Mouse (Mus musculus) forebrain, embryonic 11.5 days (tissue): ENCODE measurements around the gene Prpf6. TPM values are rescaled to one million over a fixed set of nuclear protein-coding genes. Genes with fewer than 3 reads are reported as not detected.
A peak's percentile ranks its signal among the peaks of the same experiment; 100 is the strongest.

ENCODE experiments used
- ATAC-seq: fragments of 200-750 bp; cut with Nextera tagmentation; replicated peaks from 2 replicates; pipeline ENCODE4 v1.8.0; 2017; ENCODE audit warnings: moderate TSS enrichment; ENCODE audit not compliant: low FRiP score
- DNase-seq: peaks from one replicate; pipeline ENCODE4 v3.0.0-alpha.2; 2017; ENCODE audit warnings: low spot score
- H3K27ac ChIP-seq: fragments of 300-500 bp; sonication (generic); 2 replicates; pipeline ENCODE4 v1.5.1; 2014; ENCODE audit warnings: low read depth, low read length
- H3K27me3 ChIP-seq: fragments of 300-500 bp; sonication (generic); 2 replicates; pipeline ENCODE4 v1.6.1; 2014; ENCODE audit warnings: mild to moderate bottlenecking, low read length, mixed read lengths; ENCODE audit not compliant: control insufficient read depth, insufficient read depth
- H3K36me3 ChIP-seq: fragments of 300-500 bp; sonication (generic); 2 replicates; pipeline ENCODE4 v1.6.1; 2014; ENCODE audit warnings: mild to moderate bottlenecking, low read length, moderate library complexity, mixed read lengths; ENCODE audit not compliant: control insufficient read depth, insufficient read depth
- H3K4me1 ChIP-seq: fragments of 300-500 bp; sonication (generic); replicated peaks from 2 replicates; pipeline ENCODE4 v1.6.1; 2014; ENCODE audit warnings: low read length, mixed read lengths; ENCODE audit not compliant: control insufficient read depth, insufficient read depth
- H3K4me2 ChIP-seq: fragments of 300-500 bp; sonication (generic); 2 replicates; pipeline ENCODE4 v1.6.1; 2014; ENCODE audit warnings: low read depth, mild to moderate bottlenecking, low read length, moderate library complexity, mixed read lengths; ENCODE audit not compliant: severe bottlenecking
- H3K4me3 ChIP-seq: fragments of 300-500 bp; sonication (generic); 2 replicates; pipeline ENCODE4 v1.5.1; 2014; ENCODE audit warnings: low read depth, low read length
- H3K9ac ChIP-seq: fragments of 300-500 bp; sonication (generic); 2 replicates; pipeline ENCODE4 v1.6.1; 2014; ENCODE audit warnings: low read length
- H3K9me3 ChIP-seq: fragments of 300-500 bp; sonication (generic); 2 replicates; pipeline ENCODE4 v1.6.1; 2016; ENCODE audit warnings: low read length, mixed read lengths; ENCODE audit not compliant: control insufficient read depth
- WGBS: fragments of 180-500 bp; shearing (Covaris S2); extraction: QIAGEN DNeasy Blood & Tissue Kit; methylation state at CpG from one replicate; pipeline ENCODE4 v1.1.7; 2014; 5-methylcytosine and 5-hydroxymethylcytosine counted together
- microRNA-seq: library from miRNA; unstranded; fragments of <30 nt; microRNA quantifications from one replicate; pipeline ENCODE4, GENCODE M21; 2016; ENCODE audit not compliant: insufficient number of aligned reads
- polyA plus RNA-seq: library from polyadenylated mRNA; unstranded; fragments of >200 nt; fragmentation: Nextera tagmentation; extraction: Ambion mirVana; gene quantifications from 2 replicates; pipeline ENCODE4 v1.2.1, GENCODE M21; 2014

Gene Prpf6
- polyA plus RNA-seq, 1 experiment from 2014 or later = 76.5 TPM

- DNase-seq (peak; percentile 45), ATAC-seq (no peak)
- 44% methylated on average over 5 of the region's 5 CpGs for WGBS
- Histone ChIP-seq H3K27ac (no peak within 1 kb of the TSS), H3K9ac (no peak within 1 kb of the TSS), H3K4me3 (no peak within 1 kb of the TSS), H3K36me3 (no peaks in the 10 kb centered on the region), H3K27me3 (no peaks in the 10 kb centered on the region), H3K9me3 (no peaks in the 10 kb centered on the region), H3K4me1 (no peaks in the 10 kb centered on the region; the same call in 1 of the 2 replicates), H3K4me2 (no peak within 1 kb of the TSS)
Measured at GRCm38 (mm10) chr2:181698241-181698640, 106.6 kb downstream of the Prpf6 start, which contains the start of gene Lkaaear1. Lkaaear1 (minus strand) TSS chr2:181698442.

Small RNA genes lying within 50 kb of the gene (microRNA-seq; reads per million reads assigned to microRNA genes)
- gene Mir7006 = not detected

Other genes with a start within 250 kb of the Prpf6 start
- gene Zgpat, start 226.9 kb upstream of the Prpf6 start, polyA plus RNA-seq = 52.3 and 54.7 TPM in 2 replicates
- 64.5 and 77.0 TPM in 2 replicates for gene Arfrp1, start 226.5 kb upstream of the Prpf6 start, polyA plus RNA-seq
- gene Lime1, start 211.8 kb upstream of the Prpf6 start, polyA plus RNA-seq = 26.2 and 32.7 TPM in 2 replicates
- gene Zbtb46, start 132.4 kb upstream of the Prpf6 start, polyA plus RNA-seq = 14.2 and 16.1 TPM in 2 replicates
- 0.15 TPM in 1 of 2 replicates, not detected in the other for gene Abhd16b, start 98.7 kb upstream of the Prpf6 start, polyA plus RNA-seq
- 143 and 148 TPM in 2 replicates for gene Tpd52l2, start 94.7 kb upstream of the Prpf6 start, polyA plus RNA-seq
- 103 and 104 TPM in 2 replicates for gene Dnajc5, start 71.4 kb upstream of the Prpf6 start, polyA plus RNA-seq
- 51.0 and 51.5 TPM in 2 replicates for gene Uckl1, start 7.0 kb upstream of the Prpf6 start, polyA plus RNA-seq
- 53.7 and 60.7 TPM in 2 replicates for gene Zfp512b, start 935 bp downstream of the Prpf6 start, polyA plus RNA-seq
- gene Samd10, start 7.3 kb downstream of the Prpf6 start, polyA plus RNA-seq = 52.0 and 58.5 TPM in 2 replicates
- gene Gm29797, start 65.2 kb downstream of the Prpf6 start, polyA plus RNA-seq = not detected in 2 replicates
- 15.8 and 18.8 TPM in 2 replicates for gene Sox18, start 79.8 kb downstream of the Prpf6 start, polyA plus RNA-seq
- 21.1 and 22.6 TPM in 2 replicates for gene Tcea2, start 88.4 kb downstream of the Prpf6 start, polyA plus RNA-seq
- gene Rgs19, start 102.1 kb downstream of the Prpf6 start, polyA plus RNA-seq = 64.7 and 74.8 TPM in 2 replicates
- gene Lkaaear1, start 106.6 kb downstream of the Prpf6 start, polyA plus RNA-seq = not detected in 2 replicates
- gene Oprl1, start 123.1 kb downstream of the Prpf6 start, polyA plus RNA-seq = 12.8 and 15.8 TPM in 2 replicates
- 26.6 and 27.3 TPM in 2 replicates for gene Myt1, start 171.5 kb downstream of the Prpf6 start, polyA plus RNA-seq
- 27.1 and 33.4 TPM in 2 replicates for gene Pcmtd2, start 246.0 kb downstream of the Prpf6 start, polyA plus RNA-seq